Mouse (Mus musculus) natural killer cell, adult 2 months (primary cell): ENCODE measurements at regions not wholly inside any gene's neighbourhood (a gene's known extent, or its start where the extent isn't known, plus 50 kb on each side); places are given as distances from the start of the nearest gene placed in this dataset.

Experiments used
- DNase-seq, 2 experiments: peaks; one replicate each; pipeline ENCODE4 v3.0.0; 2022; ENCODE audit warnings: low spot score in 2 of 2

DNA sequence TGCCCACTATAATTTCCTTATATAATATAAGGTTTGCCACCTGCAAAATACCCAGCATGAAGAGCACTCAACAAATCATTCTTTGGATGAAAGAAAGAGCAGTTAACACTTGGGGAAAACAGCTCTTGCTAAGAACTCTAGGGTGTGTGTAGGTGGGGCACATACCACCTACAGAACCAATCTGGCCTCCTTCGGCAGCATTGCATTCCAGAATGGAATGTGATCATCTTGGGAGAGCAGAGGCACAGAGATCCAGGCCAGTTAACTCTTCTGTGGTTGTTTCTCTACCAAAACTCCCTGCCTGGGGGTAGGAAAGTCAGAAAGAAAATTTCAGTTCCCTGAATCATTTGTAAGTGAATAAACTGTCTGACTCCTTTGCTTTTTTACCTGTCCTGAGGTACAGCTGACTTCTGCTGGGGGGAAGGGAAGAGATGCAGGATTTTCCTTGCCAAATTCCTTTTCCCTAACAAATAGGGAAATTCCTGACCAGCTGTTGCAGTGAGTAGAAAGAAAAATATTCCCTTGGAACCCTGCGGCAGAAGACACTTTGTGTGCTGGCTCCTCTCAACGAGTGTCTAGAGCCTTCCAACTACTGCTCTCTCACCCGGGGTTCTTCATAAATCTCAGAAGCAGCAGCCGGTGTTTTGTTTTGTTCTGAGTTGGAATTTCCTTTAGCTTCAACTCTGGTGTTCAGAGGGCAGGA, 112.8 kb upstream of the Frmd6 start:
- DNase-seq = no peak

DNA sequence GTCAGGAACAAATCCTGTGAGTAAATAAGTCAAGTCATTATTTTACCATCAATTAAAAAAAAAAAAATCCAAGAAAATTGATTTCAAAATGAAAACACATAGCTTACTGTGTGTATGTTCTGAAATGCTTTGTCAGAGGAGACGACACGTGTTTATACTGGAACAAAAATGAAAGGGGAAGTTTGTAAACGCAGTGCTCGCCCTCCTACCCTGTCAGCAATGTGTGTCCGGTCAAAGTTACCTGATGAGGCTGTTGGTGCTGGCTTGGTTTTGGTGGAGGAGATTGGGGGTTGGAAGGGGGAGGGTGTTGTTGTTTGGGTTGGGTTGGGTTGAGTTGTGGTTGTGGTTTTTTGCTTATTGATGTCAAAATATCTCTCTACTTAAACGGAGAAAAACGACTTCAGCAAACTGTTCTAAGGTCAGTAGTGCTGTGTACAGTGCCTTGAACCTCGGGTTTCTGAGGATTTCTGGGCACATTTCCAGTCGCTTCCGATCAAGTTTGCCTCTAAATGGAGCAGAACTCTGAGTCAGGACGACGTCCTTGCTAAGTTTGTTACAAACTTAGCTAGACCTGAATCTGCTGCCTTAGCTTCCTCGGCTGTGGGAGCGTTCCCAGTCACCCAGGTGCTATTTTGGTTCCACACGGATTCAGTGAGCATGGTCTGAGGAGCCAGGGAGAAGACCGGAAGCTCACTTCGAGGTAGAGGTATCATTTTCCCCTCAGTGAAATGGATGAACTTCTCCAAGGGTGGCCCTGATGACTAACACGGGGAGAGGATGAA, 111.6 kb upstream of the Frmd6 start:
- DNase-seq = no peak

DNA sequence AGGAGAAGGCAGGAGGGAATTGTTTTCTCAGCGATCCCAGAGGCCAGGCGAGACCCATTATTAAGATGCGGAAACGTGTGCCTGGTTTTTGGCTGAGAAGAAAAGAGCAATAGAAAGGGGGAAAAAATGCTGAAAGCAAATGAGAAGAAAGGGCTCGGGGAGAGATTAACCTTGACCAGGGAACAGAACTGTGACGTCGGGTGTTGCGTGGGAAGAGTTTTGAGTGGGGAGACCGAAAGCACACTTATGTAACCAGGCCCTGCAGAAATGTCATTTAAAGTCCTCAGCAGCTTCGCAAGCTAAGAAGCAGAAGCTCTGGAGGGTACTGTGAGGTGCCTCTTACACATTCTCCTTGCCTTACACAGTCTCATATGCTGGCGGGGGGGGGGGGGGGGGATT, 111.0 kb upstream of the Frmd6 start:
- no peak for DNase-seq

DNA sequence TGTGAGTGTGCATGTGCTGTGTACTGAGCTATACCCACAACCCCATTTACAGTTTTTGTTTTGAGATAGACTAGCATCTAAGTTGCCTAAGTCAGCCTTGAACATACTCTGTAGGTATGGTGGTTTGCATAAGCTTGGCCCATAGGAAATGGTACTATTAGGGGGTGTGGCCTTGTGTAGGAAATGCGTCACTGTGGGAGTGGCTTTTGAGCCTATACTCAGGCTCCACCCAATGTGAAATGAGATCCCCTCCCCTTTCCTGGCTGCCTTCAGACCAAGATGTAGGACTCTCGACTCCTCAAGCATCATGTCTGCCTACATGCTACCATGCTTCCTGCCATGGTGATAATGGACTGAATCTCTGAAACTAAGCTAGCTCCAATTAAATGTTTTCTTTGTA, 109.5 kb upstream of the Frmd6 start:
- no peak for DNase-seq

DNA sequence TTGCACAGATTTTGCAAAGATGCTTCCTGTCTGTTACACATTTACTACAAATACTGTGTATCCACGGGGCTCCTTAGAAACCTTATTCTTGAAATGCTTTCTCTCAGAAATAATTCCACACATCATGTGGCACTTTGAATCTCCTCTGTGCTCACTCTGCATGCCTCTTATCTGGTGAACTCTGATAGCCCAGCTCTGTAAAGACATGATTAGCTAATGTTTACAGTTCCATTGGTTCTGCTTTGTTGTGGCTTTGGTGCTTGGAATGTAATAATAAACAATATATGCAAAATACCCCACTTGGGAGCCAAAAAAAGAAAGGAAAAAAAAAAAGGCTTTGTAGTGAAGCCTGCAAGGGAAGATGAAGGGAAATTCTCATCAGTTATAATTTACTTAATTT, 106.7 kb upstream of the Frmd6 start:
- DNase-seq = no peak

DNA sequence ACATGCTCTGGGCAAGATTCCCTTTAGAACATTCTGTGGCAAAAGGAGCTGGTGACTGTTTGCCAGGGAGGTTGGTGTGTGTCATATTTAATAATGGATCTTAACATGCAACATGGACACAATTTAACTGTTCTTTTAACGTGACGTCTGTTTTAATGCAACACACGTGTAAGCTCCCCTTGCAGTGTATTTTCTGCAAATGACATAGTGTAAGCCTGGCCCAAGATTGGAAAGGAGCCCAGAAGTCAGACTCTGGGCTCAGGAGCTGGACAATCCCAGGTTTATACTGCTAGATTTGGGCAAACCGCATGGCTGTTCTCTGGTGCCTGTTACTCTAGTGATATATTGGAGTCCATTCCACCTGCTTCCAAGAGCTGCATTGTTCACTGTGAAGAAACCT, 106.1 kb upstream of the Frmd6 start:
- no peak for DNase-seq

DNA sequence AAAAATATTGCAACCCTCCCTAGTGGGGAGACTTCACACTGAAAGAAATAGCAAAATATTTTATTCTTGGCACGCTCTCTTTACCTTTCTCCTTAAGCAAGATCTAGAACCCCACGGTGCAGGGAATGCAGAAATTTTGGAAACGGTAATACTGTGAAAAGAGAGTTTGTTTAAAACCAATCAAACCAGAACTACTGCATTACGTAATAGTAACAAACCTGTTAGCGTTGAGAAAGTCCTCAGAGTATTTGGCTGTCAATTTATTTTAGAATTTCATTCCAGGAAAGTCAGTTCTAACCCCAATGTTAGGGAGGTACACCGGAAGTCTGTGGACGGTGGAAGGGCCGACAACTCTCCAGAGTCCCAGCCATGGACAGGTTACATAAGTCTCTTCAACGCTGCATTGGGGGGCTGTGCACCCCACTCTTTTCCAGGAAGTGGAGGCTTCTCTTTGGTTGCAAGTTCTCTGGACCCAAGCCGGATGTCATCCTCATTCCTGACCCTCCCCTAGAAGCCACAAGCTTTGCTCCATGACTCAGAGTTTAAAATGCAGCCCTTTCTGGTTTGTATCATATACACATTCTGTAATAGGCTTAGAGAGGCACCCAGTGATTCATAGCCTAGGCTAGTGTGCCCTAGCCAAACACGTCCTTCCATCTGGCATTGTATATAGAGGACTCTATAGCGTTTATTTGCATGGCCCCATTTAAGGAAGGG, 105.0 kb upstream of the Frmd6 start:
- no peak for DNase-seq

DNA sequence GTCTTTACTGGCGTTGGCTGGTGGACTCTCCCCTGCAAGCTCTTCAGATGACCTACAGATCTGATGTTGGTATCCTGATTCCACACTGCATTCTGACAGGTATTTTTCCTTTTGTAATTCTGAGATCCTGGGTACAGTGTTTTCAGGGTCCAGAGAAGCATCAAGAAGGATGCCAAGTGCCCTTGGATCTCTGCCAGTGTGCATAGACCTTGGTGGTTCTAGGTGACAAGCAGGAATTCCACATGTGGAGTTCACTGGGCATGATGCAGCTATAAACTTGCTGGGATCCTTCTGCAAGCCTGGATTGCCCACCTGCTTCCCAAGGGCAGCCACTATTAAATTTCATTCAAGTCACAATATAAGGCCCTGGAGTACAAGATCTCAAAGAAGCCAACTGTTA, 100.0 kb upstream of the Frmd6 start:
- no peak for DNase-seq

DNA sequence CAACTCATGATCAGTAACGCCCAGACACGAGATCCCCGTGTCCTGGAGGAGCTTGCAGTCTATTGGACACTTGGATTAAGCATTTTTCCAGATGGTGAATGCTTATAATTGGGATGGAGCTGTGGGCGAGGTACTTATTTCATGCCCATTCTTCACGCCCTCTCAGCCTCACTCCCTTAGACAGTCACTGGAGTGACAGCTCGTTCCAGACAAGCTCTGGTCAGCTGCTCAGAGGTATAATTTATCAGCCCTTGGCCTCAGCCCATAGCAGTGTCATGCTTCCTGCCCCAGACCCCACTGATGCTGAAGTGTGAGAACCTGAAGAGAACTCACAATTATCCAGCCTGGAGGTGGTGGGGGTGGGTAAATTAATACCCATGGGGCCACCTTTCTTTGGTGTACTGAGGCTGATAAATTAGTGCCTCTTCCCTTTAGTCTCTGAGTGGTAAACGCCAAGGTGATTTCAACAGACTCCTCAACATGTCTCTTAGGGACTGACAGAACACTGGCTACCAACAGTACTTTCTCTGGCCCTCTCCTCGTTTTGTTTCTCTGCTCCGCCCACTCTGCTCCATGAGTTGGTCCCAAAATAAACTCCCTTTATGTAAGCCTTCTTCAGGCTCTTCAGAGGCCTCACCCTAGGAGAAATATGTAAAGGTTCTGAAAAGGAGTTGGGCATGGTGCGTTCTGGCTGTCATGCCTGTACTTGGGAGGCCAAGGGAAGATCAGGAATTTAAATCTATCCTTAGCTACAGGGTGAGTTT, 97.6 kb upstream of the Frmd6 start:
- no peak for DNase-seq

DNA sequence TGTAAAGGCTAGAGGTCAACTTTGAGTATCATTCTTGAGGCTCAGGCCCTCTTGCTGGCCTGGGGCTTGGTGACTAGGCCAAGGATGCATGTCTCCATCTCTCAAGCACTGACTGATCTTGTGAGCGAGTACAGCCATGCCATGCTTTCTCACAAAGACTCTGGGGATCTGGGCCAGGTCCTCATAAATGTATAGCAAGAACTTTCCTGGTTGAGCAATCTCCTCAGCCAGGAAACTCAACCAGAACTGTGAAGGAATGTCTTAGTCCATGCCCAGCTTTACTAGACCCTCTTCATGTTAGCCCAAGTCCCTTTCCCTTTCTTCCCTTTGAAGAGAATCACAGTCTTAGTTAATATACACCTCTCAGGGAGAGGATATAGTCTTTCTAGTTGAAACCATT, 96.9 kb upstream of the Frmd6 start:
- DNase-seq = no peak

DNA sequence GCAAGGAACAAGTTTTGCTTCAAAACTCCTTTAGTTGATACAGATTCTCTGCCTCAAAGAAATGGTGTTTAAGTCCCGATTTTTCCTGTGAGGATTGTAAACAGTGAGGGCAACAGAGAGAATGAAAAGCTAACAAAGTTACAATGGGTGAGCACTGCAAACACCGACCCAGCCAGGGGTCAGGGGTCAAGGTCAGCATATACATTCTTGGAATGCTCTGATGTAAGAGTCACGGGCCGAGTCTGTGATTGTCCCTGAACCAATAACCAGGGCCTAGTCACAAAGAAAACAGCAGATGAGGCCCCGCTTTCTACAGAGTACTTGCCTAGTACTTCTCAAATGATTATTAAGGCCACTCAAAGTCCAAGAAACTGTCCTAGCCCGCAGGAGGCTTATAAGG, 95.4 kb upstream of the Frmd6 start:
- DNase-seq = no peak

DNA sequence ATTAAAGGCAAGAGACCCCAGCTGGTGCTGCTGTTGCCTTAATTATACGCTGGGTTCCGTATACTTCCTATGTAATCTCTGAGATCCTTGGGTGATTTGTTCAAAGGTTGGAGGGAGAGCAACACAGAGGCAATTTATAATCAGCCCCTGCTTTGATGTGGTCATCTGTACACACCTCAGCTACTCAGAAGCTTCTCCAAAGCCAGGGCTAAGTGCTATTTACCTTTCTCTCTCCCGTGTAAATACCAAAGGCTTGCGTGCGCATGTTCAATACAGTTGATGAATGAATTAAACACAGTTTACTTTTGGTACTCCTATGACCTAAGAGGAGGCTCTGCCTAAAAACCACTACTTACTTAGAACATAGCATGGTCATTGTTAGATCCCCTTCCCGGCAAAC, 93.8 kb upstream of the Frmd6 start:
- no peak for DNase-seq

DNA sequence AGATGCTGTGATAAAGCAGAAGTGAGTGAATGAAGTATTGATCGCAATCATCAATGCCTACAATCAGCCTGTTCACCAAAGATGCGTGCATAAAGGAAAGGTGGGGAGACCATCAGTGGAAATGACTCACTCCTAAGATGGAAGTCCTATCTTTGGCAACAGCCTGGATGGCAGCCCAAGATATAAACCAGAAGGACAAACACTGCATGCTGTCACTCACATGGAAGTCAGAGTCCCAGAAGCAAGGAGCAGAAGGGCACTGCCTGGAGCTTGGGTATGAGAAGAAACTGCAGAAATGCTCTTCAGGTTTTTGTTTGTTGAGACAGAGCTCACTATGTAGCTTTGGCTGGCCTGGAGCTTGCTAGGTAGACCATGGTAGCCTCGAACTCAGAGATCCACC, 92.7 kb upstream of the Frmd6 start:
- no peak for DNase-seq

DNA sequence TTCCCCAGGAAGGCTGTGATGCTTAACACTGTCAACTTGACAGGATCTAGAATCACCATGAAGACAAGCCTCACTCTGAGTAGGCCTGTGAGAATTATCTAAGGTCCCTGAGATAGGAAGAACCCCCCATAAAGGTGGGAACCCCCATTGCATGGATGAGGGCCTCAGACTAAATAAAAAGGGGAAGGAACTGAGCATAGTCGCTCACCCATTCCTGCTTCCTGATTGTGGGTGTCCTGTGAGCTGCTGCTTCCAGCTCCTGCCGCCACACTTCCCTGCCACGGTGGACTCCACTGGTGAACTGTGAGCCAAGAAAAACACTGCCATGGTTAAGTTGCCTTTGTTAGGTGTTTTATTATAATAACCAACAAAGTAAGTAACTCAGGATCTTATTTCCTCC, 86.8 kb upstream of the Frmd6 start:
- peak in 1 of 2 experiments; percentile 5 for DNase-seq

DNA sequence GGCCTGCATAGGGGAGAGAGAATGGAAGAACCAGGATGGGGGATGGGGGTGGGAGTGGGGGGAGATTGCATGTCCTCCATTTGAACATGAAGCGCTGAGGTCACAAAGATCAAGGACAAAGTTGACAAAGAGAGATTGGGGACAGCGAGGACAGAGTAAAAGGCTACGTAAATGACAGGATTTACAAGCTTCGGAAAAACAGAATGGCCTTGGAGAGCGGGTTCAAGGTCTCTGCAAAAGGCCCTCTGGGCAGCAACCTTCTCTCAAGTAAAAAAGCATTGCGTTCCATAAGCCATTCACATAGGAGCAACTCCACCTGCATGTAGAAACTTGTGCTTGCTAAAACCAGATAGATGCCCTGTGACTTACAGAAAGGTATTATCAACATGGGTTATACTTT, 86.0 kb upstream of the Frmd6 start:
- DNase-seq = no peak

DNA sequence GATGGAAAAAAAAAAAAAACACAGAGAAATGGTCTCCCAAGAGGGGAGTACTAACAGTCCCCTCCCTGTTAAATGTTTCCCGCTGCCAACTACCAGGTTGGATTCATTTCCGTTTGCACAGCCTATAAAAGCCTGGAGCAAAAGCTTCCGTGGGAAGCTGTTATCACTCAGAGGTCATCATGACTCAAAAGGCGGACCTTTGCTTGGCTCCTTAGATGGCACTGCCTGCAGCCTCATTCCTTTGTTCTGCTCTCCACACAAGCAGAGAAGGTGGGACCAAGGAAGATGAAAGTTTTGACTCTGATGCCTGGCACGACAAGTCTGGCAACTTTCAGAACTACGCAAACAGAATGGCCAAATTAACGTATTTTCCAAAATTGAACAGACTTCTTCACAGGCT, 85.5 kb upstream of the Frmd6 start:
- DNase-seq = no peak

DNA sequence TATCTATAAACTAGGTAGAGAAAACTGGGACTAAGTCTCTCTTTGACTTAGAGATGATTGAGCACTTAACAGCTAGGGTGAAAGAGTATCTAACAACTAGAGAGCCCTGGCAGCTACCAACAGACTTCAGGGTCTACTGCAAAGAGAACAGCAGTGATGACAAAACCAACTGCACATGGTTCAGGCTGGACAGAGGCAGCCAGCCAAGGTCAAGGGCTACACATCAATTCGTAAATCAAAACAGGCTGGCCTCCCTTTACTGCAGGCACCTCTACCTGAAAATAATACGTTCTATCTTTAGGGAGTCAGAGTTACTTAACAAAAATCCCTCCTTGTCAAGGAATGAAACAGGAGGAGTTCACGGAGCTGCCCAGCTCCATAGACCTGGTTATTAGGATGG, 82.5 kb upstream of the Frmd6 start:
- no peak for DNase-seq

DNA sequence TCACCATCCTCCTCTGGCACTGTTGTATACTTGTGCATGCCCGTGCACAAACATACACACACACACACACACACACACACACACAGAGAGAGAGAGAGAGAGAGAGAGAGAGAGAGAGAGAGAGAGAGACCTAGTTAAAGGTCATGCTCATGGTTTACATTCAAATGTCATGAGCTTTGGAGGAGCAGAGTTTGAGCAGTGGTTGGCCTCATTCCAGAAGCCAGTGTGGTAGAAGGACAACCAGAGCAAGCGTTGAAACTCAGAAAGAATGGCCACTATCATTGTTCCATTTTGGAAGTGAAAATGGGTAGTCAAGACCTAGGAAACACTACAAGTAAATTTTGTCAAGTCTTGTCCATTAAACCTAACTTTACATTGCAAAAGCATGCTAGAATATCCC, 79.6 kb upstream of the Frmd6 start:
- DNase-seq = no peak

DNA sequence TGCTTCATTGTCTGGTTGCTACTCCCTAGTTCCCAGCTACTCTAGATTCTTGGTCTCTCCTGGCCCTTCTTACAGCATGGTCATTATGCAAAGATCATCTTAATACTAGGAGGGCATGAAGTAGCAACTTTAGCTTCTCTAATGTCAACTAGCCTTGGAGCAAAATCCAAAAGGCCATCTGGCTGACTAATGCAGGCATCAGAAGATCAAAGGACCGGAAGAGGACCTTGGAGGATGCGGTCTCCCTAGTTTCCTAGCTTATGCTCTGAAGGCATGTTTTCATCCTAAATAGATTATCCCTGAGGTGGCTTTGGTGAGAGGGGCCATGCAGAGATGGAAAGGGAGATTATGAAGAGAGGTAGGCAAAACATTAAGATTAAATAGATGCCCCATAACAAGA, 75.7 kb upstream of the Frmd6 start:
- DNase-seq = no peak

DNA sequence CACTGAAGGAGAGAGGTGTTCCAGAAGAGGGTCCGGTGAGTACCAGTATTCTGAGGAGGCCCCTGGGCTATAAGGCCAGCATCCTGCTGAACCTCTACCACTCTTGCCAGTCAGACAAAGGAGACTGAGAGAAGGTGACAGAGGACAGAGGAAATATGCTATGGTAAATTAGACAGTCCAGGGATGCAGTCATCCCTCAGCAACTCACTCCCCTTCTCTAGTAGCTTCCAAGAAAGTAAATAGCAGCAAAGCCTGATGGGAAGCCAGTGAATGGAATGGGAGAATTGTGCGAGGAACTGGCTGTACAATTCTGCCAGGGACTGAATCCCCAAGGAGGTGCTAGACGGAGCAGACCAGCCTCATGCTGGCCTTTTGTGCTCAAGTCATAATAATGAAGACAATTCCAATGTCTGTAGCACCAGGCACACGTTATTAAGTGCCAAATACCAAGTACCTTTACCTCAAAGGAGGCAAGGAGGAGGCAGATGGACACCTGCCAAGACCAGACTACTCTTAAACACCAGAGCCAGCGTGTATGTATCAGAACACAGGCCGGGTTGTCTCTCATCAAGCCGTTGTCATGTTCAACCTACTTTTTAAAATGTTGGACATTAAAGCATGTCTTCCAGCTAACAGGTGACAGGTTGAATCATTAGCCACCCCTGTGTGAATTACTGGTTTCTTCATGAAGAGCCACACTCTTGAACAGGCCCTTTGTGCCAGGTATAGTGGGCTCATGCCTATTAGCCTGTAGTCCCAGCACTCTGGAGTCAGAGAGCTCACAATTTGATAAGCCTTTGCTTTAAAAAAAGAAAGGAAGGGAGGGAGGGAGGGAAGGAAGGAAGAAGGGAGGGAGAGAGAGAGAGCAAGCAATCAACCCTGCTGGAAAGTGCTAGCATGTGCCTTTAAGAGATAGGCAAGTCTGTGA, 74.4 kb upstream of the Frmd6 start:
- DNase-seq = no peak

DNA sequence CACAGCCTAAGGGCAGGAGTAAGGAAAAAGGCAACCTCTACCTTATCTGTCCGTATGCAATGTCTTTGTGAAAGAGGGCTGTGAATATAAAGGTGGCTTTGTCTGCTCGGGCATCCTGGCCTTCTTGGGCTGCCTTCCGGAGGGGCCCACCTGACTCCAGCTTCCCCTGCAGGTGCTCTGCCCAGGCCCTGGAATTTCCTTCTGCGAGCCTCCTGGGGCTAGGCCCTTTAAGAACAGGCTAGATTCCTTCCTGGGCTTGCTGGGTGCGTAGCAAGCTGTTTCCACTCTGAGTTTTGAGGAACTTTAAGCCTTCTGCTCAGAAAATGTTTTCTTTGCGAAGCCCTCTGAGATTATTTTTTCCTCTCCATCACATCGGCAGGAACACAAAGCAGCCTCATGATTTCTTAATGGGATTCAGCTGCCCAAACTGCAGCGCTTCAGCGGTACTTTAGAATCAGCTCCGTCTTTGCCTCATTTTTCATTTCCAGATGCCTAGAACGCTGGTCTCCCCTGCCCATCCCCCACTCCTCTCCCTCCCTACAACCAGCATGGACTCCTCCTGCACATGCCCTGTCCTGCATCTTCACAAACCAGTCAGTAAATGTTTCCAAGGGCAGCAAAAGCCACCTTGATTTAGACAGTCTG, 72.9 kb upstream of the Frmd6 start:
- no peak for DNase-seq
